16 mouse cellular contexts compared by ENCODE assay signal in the genomic region with DNA sequence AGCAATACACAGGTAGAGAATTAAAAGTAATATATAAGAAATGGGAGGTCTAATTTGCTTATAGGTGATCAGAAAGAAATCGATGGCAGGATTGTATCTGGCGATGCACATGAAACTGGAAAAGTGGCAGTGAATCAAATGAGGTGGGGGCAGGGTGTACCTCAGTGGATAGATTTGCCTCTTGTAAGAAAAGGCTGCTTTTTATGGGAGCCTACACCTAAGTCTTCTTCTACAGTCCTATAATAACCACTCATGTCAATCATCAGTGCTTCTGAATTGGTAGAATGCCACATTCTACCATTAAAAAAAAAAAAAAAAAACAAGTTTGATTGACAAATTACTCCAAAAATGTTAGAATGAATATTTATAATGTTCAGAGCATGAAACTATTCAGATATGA.
"Had no signal": no experiment of that assay in that cellular context is flagged by ENCODE, and none has a peak within 500 bp of the region (broad histone marks: within the 10 kb centered on the region; RNA-seq: fewer than 3 reads in every experiment).

No protein-coding gene starts in this region.

- H3K9ac ChIP-seq: neural tube, embryonic 13.5 days; neural tube, embryonic 15.5 days; stomach, embryonic 15.5 days had no signal

- H3K27me3 ChIP-seq: neural tube, embryonic 13.5 days; neural tube, embryonic 15.5 days; stomach, embryonic 15.5 days had no signal

- H3K27ac ChIP-seq: neural tube, embryonic 13.5 days; neural tube, embryonic 15.5 days; stomach, embryonic 15.5 days; stomach, postnatal 0 days had no signal

- H3K36me3 ChIP-seq: neural tube, embryonic 13.5 days; neural tube, embryonic 15.5 days; stomach, embryonic 15.5 days had no signal

- H3K4me3 ChIP-seq: neural tube, embryonic 13.5 days; neural tube, embryonic 15.5 days; stomach, embryonic 15.5 days had no signal

- H3K4me2 ChIP-seq: neural tube, embryonic 13.5 days; neural tube, embryonic 15.5 days; stomach, embryonic 15.5 days had no signal

- DNase-seq: retina, postnatal 1 day; right cerebral cortex, adult 18-20 months; right cerebral cortex, postnatal 14 days; right cerebral cortex, postnatal 25 days; right cerebral cortex, postnatal 4 days; spleen, adult 18-20 months; thymus, adult 18-20 months; thymus, adult 2 months; thymus, postnatal 14 days; thymus, postnatal 25 days; thymus, postnatal 36 days; thymus, postnatal 4 days had no signal

- H3K4me1 ChIP-seq: stomach, embryonic 15.5 days had no signal

- H3K9me3 ChIP-seq: neural tube, embryonic 13.5 days; neural tube, embryonic 15.5 days; stomach, embryonic 15.5 days had no signal
